Mouse (Mus musculus): ENCODE measurements around the gene Mfsd12.

DNA sequence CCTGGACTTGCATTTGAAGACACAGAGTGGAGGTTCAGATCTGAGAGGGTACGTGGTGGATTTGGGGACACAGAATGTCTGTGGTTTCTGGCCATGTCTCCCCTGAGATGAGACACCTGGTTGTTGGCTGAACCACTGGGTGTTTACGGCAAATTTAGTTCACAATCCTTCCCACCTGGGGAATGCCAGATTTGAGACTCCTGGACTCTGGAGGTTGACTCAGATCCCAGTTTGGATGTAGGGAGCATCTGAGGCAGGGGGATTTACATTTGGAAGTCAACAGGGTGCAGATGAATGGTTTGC is 20.0 kb downstream of the Mfsd12 start:
- TF ChIP-seq GATA1 (IDR thresholded peaks at IDR 0.05; ENCODE audit: borderline replicate concordance, low read length) = no peak
- TF ChIP-seq FLI1 (IDR thresholded peaks at IDR 0.05; ENCODE audit: low read length) = no peak
